Mouse (Mus musculus) MEL (cell line): Measurements from ENCODE around the gene Ppm1m. TPM values are rescaled to one million over a fixed set of nuclear protein-coding genes. Genes with fewer than 3 reads are reported as not detected.

ENCODE experiments used
- DNase-seq: peaks from one replicate; pipeline ENCODE4 v3.0.0; 2011; ENCODE audit warnings: low read depth, low spot score
- H3K27ac ChIP-seq: 2 replicates; pipeline ENCODE4 v1.5.1; 2012; ENCODE audit warnings: low read depth, mild to moderate bottlenecking, control low read depth, low read length, moderate library complexity; ENCODE audit not compliant: control insufficient read depth
- H3K27me3 ChIP-seq, 2 experiments: fragments of 150-350 bp in 1 of 2; sonication (generic) in 1 of 2; 2 replicates each; pipeline ENCODE4 v1.6.1; 2012; ENCODE audit warnings: low read length in 2 of 2, mild to moderate bottlenecking in 2 of 2, improper control_type of control experiment in 1 of 2, moderate library complexity in 1 of 2; ENCODE audit not compliant: insufficient read depth in 2 of 2, control insufficient read depth in 1 of 2
- H3K36me3 ChIP-seq, 2 experiments: 2 replicates each; pipeline ENCODE4 v1.6.1; 2012 to 2014; ENCODE audit warnings: low read length in 2 of 2, improper control_type of control experiment in 1 of 2, inconsistent platforms in 1 of 2, mild to moderate bottlenecking in 1 of 2; ENCODE audit not compliant: insufficient read depth in 2 of 2, control insufficient read depth in 1 of 2
- H3K4me1 ChIP-seq, 2 experiments: fragments of 150-350 bp in 1 of 2; sonication (generic) in 1 of 2; 2 replicates each; pipeline ENCODE4 v1.6.1; 2012; ENCODE audit warnings: low read length in 2 of 2, improper control_type of control experiment in 1 of 2, mild to moderate bottlenecking in 1 of 2; ENCODE audit not compliant: insufficient read depth in 2 of 2, control insufficient read depth in 1 of 2
- H3K4me3 ChIP-seq, 2 experiments: fragments of 150-350 bp in 1 of 2; sonication (generic) in 1 of 2; 2 replicates each; pipeline ENCODE4 v1.5.1; 2012; ENCODE audit warnings: low read depth in 2 of 2, low read length in 2 of 2, mild to moderate bottlenecking in 2 of 2, moderate library complexity in 2 of 2, control low read depth in 1 of 2, improper control_type of control experiment in 1 of 2; ENCODE audit not compliant: control insufficient read depth in 1 of 2, insufficient read depth in 1 of 2
- H3K79me2 ChIP-seq: 2 replicates; pipeline ENCODE4 v1.6.1; 2012; ENCODE audit warnings: mild to moderate bottlenecking, low read length, moderate library complexity; ENCODE audit not compliant: control insufficient read depth, poor library complexity, insufficient read depth
- H3K9ac ChIP-seq: 2 replicates; pipeline ENCODE4 v1.6.1; 2012; ENCODE audit warnings: low read depth, mild to moderate bottlenecking, control low read depth, low read length, moderate library complexity; ENCODE audit not compliant: control insufficient read depth, poor library complexity, severe bottlenecking
- H3K9me3 ChIP-seq: fragments of 150-350 bp; sonication (generic); replicated peaks from 2 replicates; pipeline ENCODE4 v1.6.1; 2012; ENCODE audit warnings: mild to moderate bottlenecking, low read length, improper control_type of control experiment, moderate library complexity; ENCODE audit not compliant: insufficient read depth
- EP300 ChIP-seq, 2 experiments: IDR thresholded peaks; 2 replicates each; pipeline ENCODE4 v1.6.1; 2011; ENCODE audit warnings: improper control_type of control experiment in 2 of 2, low read length in 2 of 2, low read depth in 1 of 2, mild to moderate bottlenecking in 1 of 2
- ETS1 ChIP-seq: IDR thresholded peaks from 2 replicates; pipeline ENCODE4 v1.6.1; 2012; ENCODE audit warnings: low read depth, mild to moderate bottlenecking, inconsistent platforms, low read length, improper control_type of control experiment, moderate library complexity
- GATA1 ChIP-seq: IDR thresholded peaks from 2 replicates; pipeline ENCODE4 v1.6.1; 2011; ENCODE audit warnings: low read depth, low read length, improper control_type of control experiment
- MAFK ChIP-seq: IDR thresholded peaks from 2 replicates; pipeline ENCODE4 v1.6.1; 2011; ENCODE audit warnings: low read depth, mild to moderate bottlenecking, low read length, improper control_type of control experiment, borderline replicate concordance
- MYB ChIP-seq: IDR thresholded peaks from 2 replicates; pipeline ENCODE4 v1.6.1; 2011; ENCODE audit warnings: mild to moderate bottlenecking, low read depth, low read length, improper control_type of control experiment
- NRF1 ChIP-seq: IDR thresholded peaks from 2 replicates; pipeline ENCODE4 v1.6.1; 2014; ENCODE audit warnings: low read depth, mild to moderate bottlenecking, inconsistent platforms, low read length, improper control_type of control experiment, moderate library complexity; ENCODE audit not compliant: poor library complexity, insufficient read depth, severe bottlenecking
- TAL1 ChIP-seq: IDR thresholded peaks from 2 replicates; pipeline ENCODE4 v1.6.1; 2012; ENCODE audit warnings: mild to moderate bottlenecking, inconsistent platforms, low read length, moderate library complexity, mixed read lengths
- USF1 ChIP-seq: IDR thresholded peaks from 2 replicates; pipeline ENCODE4 v1.6.1; 2014; ENCODE audit warnings: low read depth, mild to moderate bottlenecking, inconsistent platforms, low read length, improper control_type of control experiment, moderate library complexity
- polyA plus RNA-seq, 2 experiments: library from polyadenylated mRNA; stranded (reverse) in 1 of 2; unstranded in 1 of 2; fragments of >175 nt in 1 of 2; fragments of >200 nt in 1 of 2; gene quantifications; 2 replicates each; pipeline versions ENCODE4 v1.2.1 to v1.2.4; 2012; ENCODE audit warnings: low replicate concordance in 2 of 2, low read depth in 1 of 2; ENCODE audit not compliant: insufficient read length in 2 of 2, insufficient read depth in 1 of 2, missing spikeins in 1 of 2
- total RNA-seq: library from RNA; depleted of rRNA; stranded (reverse); fragments of 300-350 nt; gene quantifications from 2 replicates; pipeline ENCODE4 v1.2.3, GENCODE M21; 2012

Ppm1m gene
- total and polyA plus RNA-seq, 3 experiments = 34.2 to 47.2 TPM; not detected in 1

- DNase-seq = peak; percentile 60
- Histone ChIP-seq H3K4me3 (no peak within 1 kb of the TSS), H3K27me3 (no peaks in the 10 kb centered on the region), H3K9me3 (no peaks in the 10 kb centered on the region), H3K9ac (no peak within 1 kb of the TSS), H3K4me1 (peaks cover 0 to 5% of the 10 kb centered on the region in 2 experiments; a peak in 2 of 4 replicates), H3K79me2 (no peaks in the 10 kb centered on the region), H3K27ac (no peak within 1 kb of the TSS), H3K36me3 (no peaks in the 10 kb centered on the region)
- TF ChIP-seq GATA1 (peak; percentile 53), ETS1 (peak; percentile 66), MYB (no peak), EP300 (IDR thresholded peaks at IDR 0.05; ENCODE audit: low read depth in 1 of 2, low read length in 2 of 2) (peak in 1 of 2 experiments; percentile 54; a peak in 2 of 4 replicates)
Observed at GRCm38 (mm10) chr9:106222261-106222851, 22.8 kb upstream of the Ppm1m start, which contains the start of gene Tlr9. TSS of gene Tlr9 (plus strand) at chr9:106222598.

GRCm38 (mm10) chr9:106220894-106221523 is 21.5 kb upstream of the Ppm1m start:
- no peak for DNase-seq
- Histone ChIP-seq H3K27ac (no peak overlapping the region), H3K4me3 (no peak overlapping the region), H3K9ac (no peak overlapping the region), H3K4me1 (peaks cover 0 to 5% of the 10 kb centered on the region in 2 experiments; a peak in 2 of 4 replicates), H3K36me3 (no peaks in the 10 kb centered on the region), H3K9me3 (no peaks in the 10 kb centered on the region), H3K27me3 (no peaks in the 10 kb centered on the region), H3K79me2 (no peaks in the 10 kb centered on the region)
- TF ChIP-seq NRF1 (no peak), USF1 (peak; percentile 43)

- TF ChIP-seq TAL1 = no peak
- TF ChIP-seq MAFK = 0 out of 2 replicates have a peak, but pooled peaks have one; percentile 20
Observed at GRCm38 (mm10) chr9:106216971-106217370, 17.4 kb upstream of the Ppm1m start.

More at GRCm38 (mm10) chr9:106216971-106217370, 17.4 kb upstream of the Ppm1m start:
- Histone ChIP-seq H3K27ac (no peak overlapping the region), H3K4me1 (no peaks in the 10 kb centered on the region), H3K9ac (no peak overlapping the region), H3K9me3 (no peaks in the 10 kb centered on the region), H3K36me3 (no peaks in the 10 kb centered on the region; a peak in 1 of 4 replicates), H3K27me3 (no peaks in the 10 kb centered on the region), H3K79me2 (no peaks in the 10 kb centered on the region), H3K4me3 (no peak overlapping the region)
- no peak for DNase-seq
